Mouse (Mus musculus) C3H10T1/2 (cell line): Measurements from ENCODE around the gene Slc2a1. TPM values are rescaled to one million over a fixed set of nuclear protein-coding genes. Genes with fewer than 3 reads are reported as not detected.

Experiments used
- polyA plus RNA-seq, 2 experiments: library from polyadenylated mRNA; unstranded; fragments of >200 nt; fragmentation: generic; extraction: Trizol; gene quantifications; one replicate each; pipeline ENCODE4 v1.2.1; 2012; ENCODE audit warnings: missing spikeins in 2 of 2

Slc2a1 gene
- 10 to 100 TPM; 20.9 to 23.8 TPM for polyA plus RNA-seq

DNA sequence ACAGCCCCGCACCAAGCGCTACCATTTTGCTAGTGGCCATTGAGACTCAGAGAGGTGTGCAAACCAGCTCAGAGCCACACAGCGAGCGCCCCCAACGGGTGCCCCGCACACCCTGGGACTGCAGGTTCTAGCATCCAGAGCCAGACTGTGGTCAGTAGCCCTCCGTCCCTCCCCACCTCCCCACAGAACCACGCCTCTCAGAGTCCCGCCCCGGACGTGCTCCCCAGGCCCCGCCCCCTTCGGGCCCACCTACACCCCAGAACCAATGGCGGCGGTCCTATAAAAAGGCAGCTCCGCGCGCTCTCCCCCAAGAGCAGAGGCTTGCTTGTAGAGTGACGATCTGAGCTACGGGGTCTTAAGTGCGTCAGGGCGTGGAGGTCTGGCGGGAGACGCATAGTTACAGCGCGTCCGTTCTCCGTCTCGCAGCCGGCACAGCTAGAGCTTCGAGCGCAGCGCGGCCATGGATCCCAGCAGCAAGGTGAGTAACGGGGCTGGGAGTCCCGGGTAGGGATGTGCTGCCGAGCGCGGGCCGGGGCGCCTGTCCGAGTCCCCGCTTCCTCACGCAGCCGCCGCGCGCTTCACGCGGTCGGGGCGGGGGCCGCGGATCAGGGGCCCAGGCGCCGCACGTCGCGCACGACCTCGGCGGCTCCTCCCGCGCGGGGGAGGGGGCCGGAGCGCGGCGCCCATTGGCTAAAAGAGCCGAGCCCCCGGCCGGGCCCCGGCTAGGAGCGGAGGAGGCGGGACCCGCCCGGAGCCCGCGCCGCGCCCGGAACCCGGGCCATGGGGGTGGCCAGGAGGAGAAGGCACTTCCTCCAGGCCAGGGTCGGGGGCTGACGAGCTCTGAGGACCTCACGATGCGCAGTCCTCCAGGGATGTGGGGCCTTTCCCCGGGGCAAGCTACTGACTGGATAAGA, at the start of gene Slc2a1:
Gene Slc2a1 (plus strand): TSS at position 217 of the 914 bp plus-strand sequence.

DNA sequence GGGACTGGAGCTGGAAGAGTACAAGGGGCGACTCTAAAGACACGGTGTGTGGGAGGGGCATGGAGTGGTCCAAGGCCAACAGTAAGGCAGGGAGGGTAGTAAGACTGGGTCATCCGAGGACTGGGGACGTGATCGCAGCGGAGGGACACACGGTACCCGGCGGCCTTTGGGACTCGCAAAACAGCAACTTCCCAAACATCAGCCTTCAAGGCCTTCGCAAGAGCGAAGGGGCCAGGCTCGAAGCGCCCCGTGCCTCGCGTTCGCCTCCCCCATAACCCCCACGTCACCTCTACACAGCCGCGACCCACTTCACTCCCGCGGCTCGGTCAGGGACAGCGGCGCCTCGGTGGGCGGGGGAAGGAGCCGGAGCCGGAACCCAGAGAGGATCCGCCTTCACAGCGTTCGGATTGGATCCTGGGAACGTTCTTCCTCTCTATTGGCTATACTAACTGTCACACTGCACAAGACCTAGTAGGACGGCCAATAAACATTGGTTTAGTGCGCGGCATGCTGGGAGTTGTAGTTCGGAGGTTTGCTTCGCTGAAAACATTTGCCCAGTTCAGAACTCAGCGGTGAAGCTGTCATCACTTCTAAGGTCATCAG, 65.4 kb downstream of the Slc2a1 start, which contains the start of gene Zfp691:
Gene Zfp691 (minus strand): TSS at position 345 of the 603 bp plus-strand sequence.

Other genes starting within 250 kb of the Slc2a1 start
- gene Olfr1331, start 244.1 kb upstream of the Slc2a1 start, polyA plus RNA-seq: not detected
- gene Olfr1330, start 220.1 kb upstream of the Slc2a1 start, polyA plus RNA-seq: under 1 TPM in 1 of 2 experiments, not detected in 1; 0.01 TPM
- not detected for gene Olfr1329, start 191.2 kb upstream of the Slc2a1 start, polyA plus RNA-seq
- gene Olfr1328, start 170.1 kb upstream of the Slc2a1 start, polyA plus RNA-seq: not detected
- gene Lao1, start 147.1 kb upstream of the Slc2a1 start, polyA plus RNA-seq: not detected
- gene Zfp691, start 65.5 kb downstream of the Slc2a1 start, polyA plus RNA-seq: 1 to 10 TPM; 1.1 to 6.2 TPM
- under 1 TPM in 1 of 2 experiments, not detected in 1; 0.01 TPM for gene Ermap, start 81.3 kb downstream of the Slc2a1 start, polyA plus RNA-seq
- gene Svbp, start 86.6 kb downstream of the Slc2a1 start, polyA plus RNA-seq: 100 to 1,000 TPM in 1 of 2 experiments, 10 to 100 TPM in 1; 49.4 to 100 TPM
- gene Tmem269, start 109.5 kb downstream of the Slc2a1 start, polyA plus RNA-seq: not detected
- 10 to 100 TPM in 1 of 2 experiments, 1 to 10 TPM in 1; 7.5 to 13.2 TPM for gene AU022252, start 124.0 kb downstream of the Slc2a1 start, polyA plus RNA-seq
- 10 to 100 TPM in 1 of 2 experiments, 1 to 10 TPM in 1; 9.0 to 47.6 TPM for gene P3h1, start 124.2 kb downstream of the Slc2a1 start, polyA plus RNA-seq
- 10 to 100 TPM in 1 of 2 experiments, under 1 TPM in 1; 0.04 to 18.1 TPM for gene Cldn19, start 146.7 kb downstream of the Slc2a1 start, polyA plus RNA-seq
- 100 to 1,000 TPM; 229 to 540 TPM for gene Ybx1, start 185.9 kb downstream of the Slc2a1 start, polyA plus RNA-seq
- gene Ppih, start 211.8 kb downstream of the Slc2a1 start, polyA plus RNA-seq: 10 to 100 TPM; 47.7 to 59.2 TPM